Mouse (Mus musculus) adrenal gland, postnatal 36 days (tissue): ENCODE results near the gene Sema3c. TPM values are rescaled to one million over a fixed set of nuclear protein-coding genes. Genes with fewer than 3 reads are reported as not detected.

Experiments used
- DNase-seq, 2 experiments: peaks; one replicate each; pipeline ENCODE4 v3.0.0; 2021; ENCODE audit warnings: mixed read lengths in 1 of 2
- total RNA-seq, 2 experiments: library from RNA; stranded (reverse); gene quantifications; 2 replicates each; pipeline ENCODE4 v1.2.3; 2021

Sema3c gene
- total RNA-seq, 2 experiments from 2014 or later: 12.4 to 16.4 TPM

GRCm38 (mm10) chr5:17647643-17648226 is 73.7 kb downstream of the Sema3c start:
- DNase-seq: no peak

GRCm38 (mm10) chr5:17648865-17649542 is 74.9 kb downstream of the Sema3c start:
- no peak for DNase-seq

GRCm38 (mm10) chr5:17661223-17661622 is 87.1 kb downstream of the Sema3c start:
- DNase-seq: no peak

DNA sequence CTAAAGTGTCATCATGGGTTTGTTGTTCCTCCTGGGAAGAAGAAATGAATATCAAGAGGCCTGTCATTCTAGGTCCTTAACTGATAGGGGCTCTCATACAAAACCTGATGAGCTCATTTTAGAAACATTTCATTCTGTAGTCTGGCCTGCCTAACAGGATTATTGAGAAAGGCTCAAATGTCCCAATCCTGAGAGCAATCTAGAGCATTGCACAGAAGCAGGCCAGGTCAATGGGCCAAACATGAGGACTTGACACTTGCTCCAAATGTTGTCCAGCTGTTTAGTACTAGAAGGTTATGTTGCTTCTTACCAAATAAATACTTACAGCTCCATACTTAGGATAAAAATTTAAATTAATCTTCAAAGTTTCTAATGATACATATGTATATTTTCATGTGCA is 97.3 kb downstream of the Sema3c start:
- DNase-seq: no peak

GRCm38 (mm10) chr5:17680862-17681261 is 106.8 kb downstream of the Sema3c start:
- no peak for DNase-seq

DNA sequence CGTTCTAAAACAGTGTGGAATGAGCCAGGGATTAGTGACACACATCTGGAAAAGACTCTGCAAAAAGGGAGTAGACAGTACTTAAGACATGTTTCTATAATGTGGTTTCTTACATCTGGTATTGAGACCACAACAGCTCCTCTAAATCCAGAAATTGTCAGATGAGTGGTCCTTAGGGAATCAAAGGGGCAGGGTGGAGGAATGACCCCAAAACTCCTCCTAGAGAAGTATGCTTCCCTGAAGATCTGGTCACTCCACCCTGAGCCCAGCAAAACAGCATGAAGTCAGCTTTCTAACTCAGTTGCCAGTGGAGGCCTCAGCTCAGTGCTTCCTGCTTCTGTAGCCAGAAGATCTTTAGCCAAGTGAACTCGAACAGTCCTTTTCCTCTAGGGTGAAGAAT is 115.0 kb downstream of the Sema3c start:
- no peak for DNase-seq

GRCm38 (mm10) chr5:17689604-17690003 is 115.5 kb downstream of the Sema3c start:
- no peak for DNase-seq

- no peak for DNase-seq
Observed at GRCm38 (mm10) chr5:17695366-17695765, 121.3 kb downstream of the Sema3c start.

- DNase-seq: no peak
Observed at GRCm38 (mm10) chr5:17698905-17699304, 124.8 kb downstream of the Sema3c start.

GRCm38 (mm10) chr5:17704160-17704559 is 130.1 kb downstream of the Sema3c start:
- no peak for DNase-seq

DNA sequence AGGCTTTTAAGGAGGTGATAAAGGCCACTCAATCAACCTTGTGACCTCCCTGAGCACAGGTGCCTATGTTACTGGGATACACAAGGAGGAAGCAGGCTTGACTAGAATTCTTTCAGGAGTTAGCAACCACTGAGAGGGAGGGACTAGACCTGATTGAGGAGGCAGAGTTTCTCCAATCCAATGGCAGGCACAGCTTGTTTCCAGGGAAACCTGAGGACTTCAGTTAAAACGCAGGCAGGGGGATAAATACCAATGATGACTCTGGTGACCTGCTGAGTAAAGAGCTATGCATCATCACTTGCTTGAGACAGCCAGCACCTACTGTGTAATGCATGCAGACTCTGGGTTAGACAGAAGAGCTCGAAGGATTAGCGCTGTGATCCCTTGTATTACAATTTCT is 133.0 kb downstream of the Sema3c start:
- DNase-seq: no peak

GRCm38 (mm10) chr5:17712374-17712773 is 138.3 kb downstream of the Sema3c start:
- DNase-seq: no peak

- DNase-seq: no peak
Observed at GRCm38 (mm10) chr5:17715206-17715605, 141.1 kb downstream of the Sema3c start.

- DNase-seq: no peak
Observed at GRCm38 (mm10) chr5:17720011-17720410, 145.9 kb downstream of the Sema3c start.

- DNase-seq: no peak
Observed at GRCm38 (mm10) chr5:17724031-17724430, 149.9 kb downstream of the Sema3c start.

DNA sequence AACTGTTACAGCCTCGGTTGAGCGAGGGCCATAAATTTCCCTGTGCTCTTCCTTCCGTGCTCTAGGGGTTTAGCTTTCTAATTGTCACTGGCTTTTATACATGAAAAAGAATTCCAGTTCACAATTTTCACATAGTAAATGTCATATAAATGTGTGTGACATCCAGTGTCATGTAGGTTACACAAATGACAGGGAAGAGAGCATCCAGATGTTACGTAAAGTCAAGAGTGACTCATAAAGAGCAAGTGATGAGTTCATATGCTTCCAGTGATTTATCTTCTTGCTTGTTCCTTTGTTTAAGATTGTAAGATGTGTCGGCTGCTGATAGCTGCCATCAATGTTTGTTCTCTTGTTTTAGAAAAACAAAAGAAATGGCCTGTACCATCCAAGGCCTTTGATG is 154.0 kb downstream of the Sema3c start:
- DNase-seq: no peak

DNA sequence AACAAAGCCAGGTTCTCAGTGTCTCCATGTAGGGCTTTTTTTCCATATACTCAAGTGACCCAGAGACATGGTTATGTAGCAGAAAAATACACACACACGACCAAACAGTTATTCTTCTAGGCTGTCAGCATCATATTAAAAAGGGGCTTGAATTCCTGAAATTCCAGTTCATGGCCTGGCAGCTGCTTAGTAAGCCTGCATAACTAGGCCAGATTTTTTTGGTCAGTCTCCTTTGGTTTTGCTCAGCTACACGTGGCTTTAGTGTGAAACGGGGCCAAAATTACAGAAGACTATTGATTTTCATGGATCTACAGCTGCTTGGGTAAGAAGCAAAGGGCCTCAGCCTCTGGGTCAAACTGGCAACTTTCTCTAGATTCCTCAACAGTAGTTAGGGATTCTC is 165.7 kb downstream of the Sema3c start:
- DNase-seq: no peak

DNA sequence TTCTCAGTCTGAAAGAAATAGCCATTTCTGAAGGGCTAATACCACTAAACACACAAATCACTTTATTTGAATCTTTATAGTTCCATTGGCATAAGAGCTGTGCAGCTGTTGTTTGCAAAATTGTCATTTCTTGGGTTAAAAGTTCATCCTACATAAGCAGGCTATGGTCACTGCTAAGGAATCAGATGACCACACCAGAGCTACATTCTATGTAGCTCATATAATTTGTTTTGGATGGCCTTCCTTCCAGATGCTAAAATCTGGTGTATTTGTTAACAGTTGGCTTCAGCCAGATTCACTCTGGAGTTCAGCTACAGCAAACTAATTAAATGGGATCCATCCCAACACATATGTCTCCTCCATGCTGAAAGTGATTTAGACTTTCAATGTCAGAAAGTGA is 172.4 kb downstream of the Sema3c start:
- DNase-seq: no peak

GRCm38 (mm10) chr5:17747143-17747542 is 173.1 kb downstream of the Sema3c start:
- no peak for DNase-seq

DNA sequence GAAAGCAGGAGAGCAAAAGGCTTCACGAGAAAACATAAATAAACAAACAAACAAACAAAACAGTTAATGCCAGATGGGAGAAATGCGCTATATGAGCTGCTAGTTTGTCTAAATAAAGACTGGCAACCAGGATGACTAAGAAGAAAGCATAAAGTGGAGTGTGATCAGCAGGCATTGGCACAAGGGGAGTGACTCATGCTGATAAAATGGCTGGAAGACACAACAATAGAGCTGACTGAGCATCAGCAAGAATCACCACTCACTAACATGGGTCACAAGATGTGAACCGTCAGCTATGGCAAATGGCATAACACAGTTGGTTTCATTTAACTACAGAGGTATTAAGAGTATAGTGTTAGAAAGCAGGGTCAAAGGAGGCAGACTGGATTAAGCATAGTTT is 174.2 kb downstream of the Sema3c start:
- DNase-seq: no peak

DNA sequence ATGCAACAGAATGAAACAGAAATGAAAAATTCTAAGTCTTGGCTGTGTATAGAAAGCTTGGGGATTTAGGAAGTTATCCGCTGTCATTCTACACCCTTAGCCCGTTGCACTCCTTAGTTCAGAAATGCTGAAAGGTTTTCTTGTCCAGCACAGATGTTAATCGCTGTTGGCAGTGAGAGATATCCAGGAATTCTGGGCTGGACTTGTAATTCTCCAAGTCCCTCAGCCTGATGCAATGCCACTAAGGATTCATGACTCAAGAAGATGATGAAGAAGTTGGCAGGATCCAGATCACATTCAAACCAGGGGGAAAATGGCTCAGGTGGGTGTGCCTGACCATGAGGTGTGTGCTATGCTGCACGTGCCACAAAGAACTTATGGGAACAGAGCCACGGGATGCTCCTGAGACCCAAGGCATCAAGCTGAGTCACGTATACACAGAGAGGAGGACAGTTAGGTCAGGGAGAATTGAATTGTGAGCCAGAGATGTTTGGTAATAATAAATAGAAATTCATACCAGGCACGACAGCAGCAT is 179.5 kb downstream of the Sema3c start:
- no peak for DNase-seq

- no peak for DNase-seq
Observed at GRCm38 (mm10) chr5:17766006-17766677, 192.1 kb downstream of the Sema3c start.

- DNase-seq: no peak
Observed at GRCm38 (mm10) chr5:17770328-17770727, 196.2 kb downstream of the Sema3c start.
